Mouse (Mus musculus): ENCODE results near the gene Tanc2. TPM values are rescaled to one million over a fixed set of nuclear protein-coding genes. Genes with fewer than 3 reads are reported as not detected.

Gene Tanc2
- total RNA-seq, 2 experiments from 2014 or later = 238 to 244 TPM

GRCm38 (mm10) chr11:105941973-105942372 lies 352.2 kb downstream of the Tanc2 start:
- no peak for DNase-seq (ENCODE audit: low spot score in 2 of 2)
- intact Hi-C loops (cut with DNase I) = no loop called here

DNA sequence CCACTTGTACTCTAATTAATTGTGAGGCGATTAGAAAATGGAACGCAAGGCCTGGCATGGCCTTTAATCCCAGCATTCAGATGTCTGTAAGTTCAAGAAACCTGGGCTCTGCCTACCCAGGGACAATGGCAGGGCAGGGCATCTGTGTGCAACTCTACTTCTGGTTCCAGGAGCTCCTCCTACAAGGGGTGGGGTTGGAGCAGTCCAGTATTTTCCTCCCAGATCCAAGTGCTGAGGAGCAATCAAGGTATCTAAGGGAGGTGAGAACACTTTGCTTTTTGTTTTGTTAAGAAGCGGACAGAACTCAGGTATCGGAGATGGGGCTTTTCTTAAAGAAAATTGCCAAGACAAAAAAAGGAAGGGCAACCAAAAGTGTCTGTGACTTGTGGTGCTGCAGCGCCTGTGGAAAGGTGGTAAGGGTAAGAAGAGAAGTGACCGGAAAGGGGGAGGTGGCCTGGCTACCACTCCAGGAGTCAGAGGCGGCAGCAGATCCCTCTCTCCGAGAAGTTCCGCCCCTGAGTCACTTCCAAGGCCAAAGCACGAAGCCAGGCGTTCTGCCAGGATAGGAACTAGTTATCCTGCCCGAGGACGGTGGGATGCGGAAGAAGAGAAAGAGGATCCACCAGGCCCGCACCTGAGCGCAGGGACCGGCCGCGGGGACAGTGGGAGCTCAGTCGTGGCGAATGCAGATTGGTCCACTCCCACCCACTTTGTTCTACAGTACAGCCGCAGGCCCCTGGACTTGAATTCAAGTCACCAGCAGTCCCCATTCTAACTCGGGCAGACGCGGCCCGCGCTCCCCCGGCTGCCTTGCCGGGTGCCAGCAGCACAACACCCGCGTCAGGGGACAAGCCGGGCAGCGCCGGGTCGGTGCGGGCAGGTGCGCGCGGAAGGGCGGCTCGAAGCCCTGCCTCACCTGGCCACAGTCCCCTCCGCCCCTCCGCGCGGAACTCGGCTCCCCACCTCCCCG lies 353.6 kb downstream of the Tanc2 start:
- no peak for DNase-seq (ENCODE audit: low spot score in 2 of 2)
- intact Hi-C loops (cut with DNase I) = no loop called here

DNA sequence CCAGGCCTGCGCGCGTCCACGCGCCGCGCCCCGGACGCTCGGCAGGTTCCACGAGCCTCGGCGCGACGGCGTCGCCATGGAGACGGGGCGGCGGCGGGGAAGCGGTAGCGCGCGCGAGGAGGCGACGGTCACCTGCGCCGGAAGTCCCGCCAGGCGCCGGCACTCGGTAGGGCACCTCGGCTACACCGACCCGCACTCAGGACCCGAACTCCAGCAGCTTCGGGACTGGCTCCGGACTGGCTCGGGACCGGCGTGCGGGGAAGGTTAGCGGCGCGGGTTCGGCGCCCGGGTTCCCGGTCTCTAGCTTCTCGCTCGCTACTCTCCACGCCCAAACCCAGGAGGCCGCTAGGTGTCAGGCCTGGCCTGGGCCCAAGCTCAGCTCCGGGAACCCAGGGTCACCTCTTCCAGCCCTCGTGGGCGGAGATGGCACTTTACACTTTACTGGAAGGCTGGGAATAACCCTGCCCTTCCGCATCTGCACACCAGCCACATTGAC lies 354.4 kb downstream of the Tanc2 start:
- DNase-seq (ENCODE audit: low spot score in 2 of 2) = peak; percentile 55 to 75
- intact Hi-C loops (cut with DNase I) = no loop called here

DNA sequence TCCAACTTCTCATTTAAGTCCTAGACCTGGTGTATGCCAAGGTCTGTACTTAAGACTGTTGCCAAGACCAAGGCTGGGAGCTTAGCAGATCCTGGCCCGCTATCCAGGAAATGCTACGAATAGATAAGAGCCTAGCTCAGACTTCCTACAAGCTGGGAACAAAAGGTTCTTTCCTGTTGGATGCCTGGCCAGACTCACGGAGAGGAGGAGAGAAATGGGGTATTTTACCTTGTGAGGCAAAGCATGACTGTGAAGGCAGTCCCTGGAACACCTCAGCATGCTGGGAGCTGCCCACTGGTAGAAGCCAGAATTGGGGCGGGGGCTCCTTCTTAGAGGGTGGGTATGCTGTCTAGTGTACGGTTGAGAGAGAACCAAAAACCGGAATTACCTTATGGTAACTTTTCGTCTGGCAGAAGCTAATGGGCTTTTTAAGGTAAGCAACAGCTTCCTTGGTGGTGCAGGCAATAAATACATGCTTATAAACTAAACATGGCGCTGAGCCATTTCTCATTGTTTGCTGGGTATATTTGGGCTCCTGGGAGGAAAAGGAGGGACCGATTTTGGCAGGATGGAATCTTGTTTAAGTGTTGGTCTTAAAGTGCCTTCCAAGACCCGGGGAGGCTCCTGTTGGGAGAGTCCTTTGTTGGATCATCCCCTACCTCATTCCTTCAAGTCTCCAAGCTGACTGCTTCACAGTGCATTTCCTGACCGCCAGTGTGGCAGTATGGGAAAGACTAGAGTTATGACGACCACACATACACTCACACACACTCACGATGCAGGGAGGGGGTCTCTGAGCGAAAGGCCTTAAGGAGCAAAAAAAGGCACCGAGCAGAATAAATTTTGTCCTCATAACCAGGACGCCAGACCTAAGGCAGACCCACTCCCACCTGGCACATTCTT lies 355.2 kb downstream of the Tanc2 start:
- DNase-seq (ENCODE audit: low spot score in 2 of 2) = no peak
- intact Hi-C loops (cut with DNase I) = no loop called here

DNA sequence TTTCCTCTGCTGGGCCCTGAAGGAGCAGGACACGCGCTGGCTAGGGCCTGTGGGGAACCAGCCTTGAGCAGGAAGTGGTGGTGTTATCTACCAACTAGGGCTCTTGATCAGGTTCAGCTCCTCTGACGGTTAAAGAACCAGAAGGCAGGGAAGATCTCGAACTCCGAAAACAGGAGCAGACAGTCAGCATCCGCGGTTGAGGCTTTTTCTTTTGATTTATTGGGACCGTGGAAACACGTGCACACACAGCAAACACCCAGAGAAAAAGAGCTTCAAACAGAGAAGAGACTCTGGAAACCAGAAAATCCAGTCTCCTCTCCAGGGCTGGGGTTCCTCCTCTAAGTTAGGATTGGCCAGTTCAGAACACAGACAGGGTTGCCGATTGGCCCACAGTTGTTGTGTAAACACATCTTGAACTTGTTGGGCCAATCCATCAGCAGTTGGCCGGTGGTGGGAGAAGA lies 356.9 kb downstream of the Tanc2 start:
- no peak for DNase-seq (ENCODE audit: low spot score in 2 of 2)
- intact Hi-C loops (cut with DNase I) = no loop called here

GRCm38 (mm10) chr11:105948255-105948654 lies 358.5 kb downstream of the Tanc2 start:
- intact Hi-C loops (cut with DNase I) = no loop called here

GRCm38 (mm10) chr11:105950519-105950918 lies 360.7 kb downstream of the Tanc2 start:
- intact Hi-C loops (cut with DNase I) = no loop called here
- DNase-seq (ENCODE audit: low spot score in 2 of 2) = no peak

More at GRCm38 (mm10) chr11:105948255-105948654, 358.5 kb downstream of the Tanc2 start:
- DNase-seq (ENCODE audit: low spot score in 2 of 2) = no peak

DNA sequence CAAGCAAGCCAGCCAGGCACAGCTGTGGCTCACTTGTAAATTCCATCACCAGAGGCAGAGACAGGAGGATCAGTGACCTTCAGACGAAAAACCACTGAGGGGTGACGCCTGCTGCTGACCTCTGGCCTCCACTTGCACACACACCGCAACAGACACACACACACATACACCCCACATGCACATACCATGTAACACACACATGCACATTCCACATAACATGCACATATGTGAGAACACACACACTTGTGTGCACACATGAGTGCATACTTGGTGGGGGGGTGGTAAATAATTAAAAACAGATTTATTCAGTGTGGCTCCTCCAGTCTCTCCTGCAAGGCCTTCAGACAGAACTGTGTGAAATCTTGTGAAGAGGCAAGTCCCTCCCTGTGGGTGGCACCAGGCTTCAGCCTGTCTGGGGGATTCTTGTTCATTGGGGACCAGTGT lies 361.8 kb downstream of the Tanc2 start:
- DNase-seq (ENCODE audit: low spot score in 2 of 2) = no peak
- intact Hi-C loops (cut with DNase I) = no loop called here

GRCm38 (mm10) chr11:105952111-105952510 lies 362.3 kb downstream of the Tanc2 start:
- DNase-seq (ENCODE audit: low spot score in 2 of 2) = no peak
- intact Hi-C loops (cut with DNase I) = no loop called here

DNA sequence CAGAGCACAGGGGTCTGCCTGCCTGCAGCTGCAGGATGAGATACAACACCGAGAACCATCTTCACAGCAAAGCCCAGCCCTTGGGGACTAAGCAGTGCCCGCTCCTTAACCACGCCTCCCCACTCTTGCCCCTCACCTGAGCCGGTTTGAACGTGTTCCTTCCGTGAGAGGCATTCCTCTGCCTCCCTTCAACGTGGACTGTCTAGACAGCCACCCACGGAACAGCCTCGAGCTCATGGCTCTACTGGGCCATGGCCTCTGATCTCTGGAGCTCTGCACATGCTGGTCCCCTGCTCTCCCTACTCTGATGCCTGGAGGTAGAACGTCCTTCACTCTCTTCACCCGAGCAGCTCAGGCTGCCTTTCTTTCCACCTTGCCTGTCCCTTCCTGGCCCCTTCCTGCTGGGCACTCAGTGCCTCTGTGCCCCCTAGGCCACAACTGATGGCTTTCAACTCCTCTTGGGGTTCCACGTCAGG lies 363.2 kb downstream of the Tanc2 start, which contains the start of gene Cyb561:
TSS of gene Cyb561 (minus strand) at position 426 of the 476 bp plus-strand sequence.
- DNase-seq (ENCODE audit: low spot score in 2 of 2) = no peak
- intact Hi-C loops (cut with DNase I) = no loop called here

DNA sequence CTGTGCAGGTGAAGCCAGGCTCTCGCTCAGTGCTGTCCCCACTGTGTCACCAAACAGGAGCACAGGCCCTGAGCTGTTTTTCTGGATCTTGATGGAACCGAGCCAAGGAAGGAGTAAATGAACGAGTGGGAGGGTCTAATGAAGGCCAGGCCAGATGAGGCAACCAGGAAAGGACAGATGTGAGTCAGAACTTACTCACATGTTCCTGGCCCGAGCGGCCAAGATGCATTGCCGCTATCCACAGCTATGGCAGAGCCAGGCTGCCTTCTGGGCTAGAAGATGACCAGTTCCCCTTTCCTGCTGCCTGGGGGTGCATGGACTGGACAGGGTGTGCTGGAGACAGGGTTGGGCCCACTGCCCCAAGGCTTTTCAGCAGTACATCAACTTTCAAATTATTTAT lies 363.6 kb downstream of the Tanc2 start:
- DNase-seq (ENCODE audit: low spot score in 2 of 2) = no peak
- intact Hi-C loops (cut with DNase I) = no loop called here

DNA sequence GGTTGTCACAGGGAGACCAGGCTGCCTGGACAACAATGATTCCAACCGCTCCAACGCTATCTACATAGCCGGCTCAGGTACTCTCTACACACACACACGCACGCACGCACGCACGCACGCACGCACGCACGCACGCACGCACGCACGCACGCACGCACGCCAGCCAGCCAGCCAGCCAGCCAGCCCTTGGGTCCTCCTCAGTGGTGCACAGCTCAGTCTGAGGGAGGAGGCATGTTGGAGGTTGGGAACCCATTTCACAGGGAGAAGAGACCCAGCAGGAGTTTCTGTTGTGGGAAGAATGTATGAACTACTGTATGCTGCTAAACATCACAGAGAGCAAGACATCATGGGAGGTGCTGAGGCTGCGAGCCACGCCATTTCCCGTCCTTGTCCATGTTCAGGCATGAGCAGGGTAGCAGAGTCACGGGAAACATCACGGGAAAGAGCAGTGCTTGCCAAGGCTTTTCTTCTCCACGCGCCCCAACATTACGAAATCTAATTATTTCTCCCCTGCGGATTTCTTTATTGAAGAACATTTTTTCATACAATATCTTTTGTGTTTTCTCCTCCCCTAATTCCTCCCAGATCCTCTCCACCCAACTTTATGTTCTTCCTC lies 366.1 kb downstream of the Tanc2 start:
- intact Hi-C loops (cut with DNase I) = no loop called here
- no peak for DNase-seq (ENCODE audit: low spot score in 2 of 2)

GRCm38 (mm10) chr11:105957501-105957900 lies 367.7 kb downstream of the Tanc2 start:
- intact Hi-C loops (cut with DNase I) = no loop called here
- no peak for DNase-seq (ENCODE audit: low spot score in 2 of 2)

DNA sequence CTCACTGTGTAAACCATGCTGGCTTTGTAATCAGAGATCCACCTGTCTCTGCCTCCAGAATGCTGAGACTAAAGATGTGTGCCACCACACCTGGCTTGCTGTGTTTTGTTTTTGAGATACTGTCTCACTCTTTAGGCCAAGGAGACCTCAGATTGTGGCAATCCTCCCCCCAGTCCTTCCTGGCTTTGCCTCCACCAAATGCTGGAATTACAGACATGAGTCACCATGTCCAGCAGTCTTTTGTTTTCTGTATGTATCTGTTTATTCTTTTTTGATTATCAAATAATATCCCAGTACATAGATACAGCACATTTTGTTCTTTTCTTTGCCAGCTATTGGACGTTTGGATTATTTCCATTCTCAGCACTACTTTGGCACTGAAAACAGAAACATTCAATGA lies 368.8 kb downstream of the Tanc2 start:
- intact Hi-C loops (cut with DNase I) = no loop called here
- DNase-seq (ENCODE audit: low spot score in 2 of 2) = no peak

DNA sequence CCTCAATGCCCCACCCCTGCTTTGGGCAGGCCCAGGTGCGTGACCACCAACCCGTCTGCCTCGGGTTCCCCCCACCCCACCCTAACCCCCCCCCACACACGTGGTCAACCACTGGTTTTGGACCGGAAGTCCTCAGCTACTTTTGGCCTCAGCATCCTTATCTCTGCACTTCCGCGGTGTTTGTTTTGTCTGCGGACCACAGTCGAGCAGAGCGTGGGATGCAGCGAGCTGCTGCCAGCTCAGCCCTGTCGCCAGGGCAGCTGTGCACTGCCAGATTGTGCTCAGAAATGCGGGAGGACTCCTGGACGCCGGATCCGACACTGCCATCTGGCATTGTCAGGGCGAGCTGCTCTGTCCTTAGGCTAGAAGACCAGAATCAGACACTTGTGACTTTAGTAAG lies 369.6 kb downstream of the Tanc2 start:
- intact Hi-C loops (cut with DNase I) = no loop called here
- peak; percentile 39 to 59 for DNase-seq (ENCODE audit: low spot score in 2 of 2)

- intact Hi-C loops (cut with DNase I) = loop anchor here (5.0 kb wide), 1 partner anchor 37 kb away; no protein-coding TSS in a partner anchor
- no peak for DNase-seq (ENCODE audit: low spot score in 2 of 2)
Observed at GRCm38 (mm10) chr11:105964691-105965090, 374.9 kb downstream of the Tanc2 start.

DNA sequence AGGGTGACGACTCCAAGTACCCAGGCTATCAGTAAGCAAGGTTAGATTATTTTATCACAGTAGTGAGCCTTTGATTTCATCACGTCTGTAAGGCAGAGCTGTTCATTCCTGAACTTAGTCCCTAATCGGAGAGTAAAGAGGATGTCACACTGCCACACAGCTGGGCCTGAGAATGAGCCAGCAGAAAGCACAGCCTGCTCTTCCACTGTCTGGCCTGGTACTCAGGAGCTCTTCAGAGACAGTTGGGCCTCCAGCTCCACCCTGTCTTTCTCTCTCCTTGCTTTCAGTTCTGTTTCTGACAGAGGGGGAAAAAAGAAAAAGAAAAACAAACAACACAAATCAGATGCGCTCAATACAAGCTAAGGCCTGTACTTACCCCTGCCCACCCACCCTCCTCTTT lies 376.5 kb downstream of the Tanc2 start:
- DNase-seq (ENCODE audit: low spot score in 2 of 2) = no peak
- intact Hi-C loops (cut with DNase I) = loop anchor here (5.0 kb wide), 1 partner anchor 39 kb away; no protein-coding TSS in a partner anchor

GRCm38 (mm10) chr11:105967741-105968574 lies 378.2 kb downstream of the Tanc2 start, which contains the start of gene Ace:
Ace (plus strand) TSS chr11:105967945.
- intact Hi-C loops (cut with DNase I) = loop anchor here (5.0 kb wide), 1 partner anchor 41 kb away; no protein-coding TSS in a partner anchor
- no peak for DNase-seq (ENCODE audit: low spot score in 2 of 2)

Data from left cerebral cortex, postnatal 14 days (tissue).